Mouse (Mus musculus) stomach, postnatal 0 days (tissue): ENCODE measurements around the gene Olfr411.

Source experiments
- CTCF ChIP-seq: IDR thresholded peaks from 2 replicates; pipeline ENCODE4 v1.5.1; 2016; ENCODE audit warnings: antibody characterized with exemption, low read depth, mild to moderate bottlenecking, moderate library complexity
- EP300 ChIP-seq: optimal IDR thresholded peaks from 2 replicates; pipeline ENCODE3; 2016; ENCODE audit warnings: antibody characterized with exemption

DNA sequence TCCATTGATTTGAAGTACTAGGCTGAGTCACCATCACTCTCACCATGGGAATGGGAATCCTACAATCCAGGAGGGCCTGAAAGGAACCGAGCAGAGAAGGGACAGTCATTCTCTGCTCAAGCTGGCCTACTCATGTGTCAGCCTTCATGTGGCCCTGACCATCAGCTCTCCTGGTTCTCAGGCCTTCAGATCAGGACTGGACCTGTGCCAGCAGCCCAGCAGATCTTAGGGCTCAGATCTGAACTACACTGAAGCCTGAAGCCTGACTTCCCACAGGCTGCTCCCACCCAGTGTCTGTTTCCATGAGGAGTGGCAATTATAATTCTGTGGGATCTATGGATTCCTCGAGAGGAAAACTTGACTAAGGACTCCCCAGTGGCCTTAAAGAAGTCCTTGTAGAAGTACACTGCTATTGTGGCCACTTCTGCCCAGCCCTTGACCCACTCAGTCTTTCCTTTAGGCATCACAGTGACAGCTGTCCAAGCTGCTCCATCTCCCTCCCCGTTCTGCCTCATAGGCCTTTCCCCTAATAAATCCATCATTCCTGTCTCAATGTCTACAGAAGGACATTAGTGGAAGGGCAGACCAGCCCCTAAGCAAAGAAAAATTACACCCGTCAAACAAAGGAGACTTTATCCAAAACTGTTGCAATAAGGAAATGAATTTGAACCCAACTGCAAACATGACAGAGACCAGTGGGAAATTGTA is 26.9 kb upstream of the Olfr411 start:
- no peak for TF ChIP-seq CTCF
- TF ChIP-seq EP300, result no peak
